Mouse (Mus musculus): ENCODE measurements around the gene Kntc1. TPM values are rescaled to one million over a fixed set of nuclear protein-coding genes. Genes with fewer than 3 reads are reported as not detected.
A peak's percentile ranks its signal among the peaks of the same experiment; 100 is the strongest.

Kntc1 gene
- total RNA-seq, 2 experiments from 2014 or later, result 0.89 to 2.0 TPM

DNA sequence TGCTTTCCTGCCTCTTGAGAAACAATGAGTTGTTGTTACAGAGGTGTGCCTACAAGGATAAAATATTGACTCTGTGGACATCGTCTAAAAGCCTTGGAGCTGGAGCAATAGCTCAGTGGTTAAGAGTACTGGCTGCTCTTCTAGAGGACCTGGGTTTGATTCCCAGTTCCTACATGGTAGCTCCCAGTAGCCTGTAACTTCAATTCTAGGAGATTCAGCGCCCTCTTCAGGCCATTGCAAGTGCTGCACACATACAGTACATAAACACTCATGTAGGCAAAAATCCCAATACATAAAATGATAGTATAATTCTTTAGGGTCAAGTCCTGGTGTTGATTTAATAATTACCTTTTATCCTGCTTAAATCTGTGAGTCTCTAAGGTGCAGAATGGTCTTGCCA, 43.6 kb downstream of the Kntc1 start:
- no peak for DNase-seq
- intact Hi-C loops (cut with DNase I; ENCODE audit: low total_unique reads), result no loop called here

- no peak for DNase-seq
- intact Hi-C loops (cut with DNase I; ENCODE audit: low total_unique reads), result no loop called here
These were observed 56.8 kb downstream of the Kntc1 start for GRCm38 (mm10) chr5:123806334-123806733.

- intact Hi-C loops (cut with DNase I; ENCODE audit: low total_unique reads), result no loop called here
- no peak for DNase-seq
These were observed 59.0 kb downstream of the Kntc1 start for GRCm38 (mm10) chr5:123808541-123808940.

DNA sequence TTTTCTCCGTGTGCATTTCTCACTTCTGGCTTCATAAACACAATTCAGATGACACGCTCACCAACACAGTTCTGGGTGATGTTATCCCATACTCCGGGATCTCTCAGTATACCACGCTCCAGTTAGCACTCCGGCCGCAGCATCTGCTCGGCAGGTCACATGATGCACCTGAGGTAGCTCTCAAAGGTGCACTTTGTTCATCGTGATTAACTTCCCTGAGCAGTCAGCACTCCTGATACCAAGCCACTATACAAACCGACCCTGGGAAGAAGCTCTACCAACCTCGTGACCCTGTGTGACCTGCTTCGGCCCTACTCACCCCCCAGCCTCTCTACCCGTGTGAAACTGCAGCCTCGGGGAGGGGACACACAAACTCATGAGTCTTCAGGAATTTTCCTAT, 59.6 kb downstream of the Kntc1 start:
- intact Hi-C loops (cut with DNase I; ENCODE audit: low total_unique reads), result no loop called here
- no peak for DNase-seq

DNA sequence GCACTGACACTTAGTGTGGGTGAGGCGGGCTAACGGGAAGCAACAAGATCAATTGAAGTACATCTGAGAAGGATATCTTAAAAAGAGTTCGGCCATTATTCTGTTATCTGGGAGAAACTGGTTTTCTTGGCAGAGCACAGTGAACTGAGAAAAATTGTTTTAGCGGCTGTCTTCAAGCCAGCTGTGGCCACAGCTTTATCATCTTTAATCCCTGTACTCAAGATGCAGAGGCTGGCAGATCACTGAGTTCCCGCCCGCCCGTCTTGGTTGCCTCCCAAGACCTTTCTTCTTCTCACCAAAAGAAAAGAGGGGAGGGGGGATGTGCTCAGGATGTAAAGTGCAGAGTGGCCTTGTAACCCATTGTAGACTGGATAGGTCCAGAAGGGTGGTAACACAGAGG, 67.4 kb downstream of the Kntc1 start:
- intact Hi-C loops (cut with DNase I; ENCODE audit: low total_unique reads), result no loop called here
- DNase-seq, result no peak

DNA sequence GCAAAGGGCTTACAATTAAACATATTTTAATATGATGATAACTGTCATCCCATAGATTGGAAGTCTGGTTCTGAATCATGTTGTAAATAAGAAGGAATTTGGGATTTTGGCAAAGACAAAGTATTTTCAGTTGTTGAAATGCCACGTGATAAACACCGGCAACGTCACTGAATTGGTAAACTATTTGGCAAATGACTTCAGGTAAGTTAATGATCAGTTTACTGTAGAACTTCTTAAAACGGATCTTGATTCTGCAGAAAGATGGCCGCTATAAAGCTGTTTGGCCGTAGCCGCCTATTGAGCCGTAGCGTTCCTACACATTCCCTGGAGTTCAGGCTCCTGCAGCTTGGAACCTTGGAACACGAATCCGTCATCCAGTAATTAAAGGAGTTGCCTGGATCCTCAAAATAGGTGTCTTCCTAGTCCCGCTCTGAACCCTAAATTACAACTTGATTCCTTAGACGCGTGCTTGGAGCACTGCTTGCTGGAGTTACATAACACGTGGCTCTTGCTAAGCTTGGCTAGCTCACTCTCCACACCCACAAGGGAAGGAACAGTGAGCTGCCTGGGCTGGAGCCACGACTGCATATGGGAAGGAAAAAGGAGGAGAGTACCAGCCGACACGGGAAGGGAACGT, 69.5 kb downstream of the Kntc1 start:
- no peak for DNase-seq
- intact Hi-C loops (cut with DNase I; ENCODE audit: low total_unique reads), result no loop called here

DNA sequence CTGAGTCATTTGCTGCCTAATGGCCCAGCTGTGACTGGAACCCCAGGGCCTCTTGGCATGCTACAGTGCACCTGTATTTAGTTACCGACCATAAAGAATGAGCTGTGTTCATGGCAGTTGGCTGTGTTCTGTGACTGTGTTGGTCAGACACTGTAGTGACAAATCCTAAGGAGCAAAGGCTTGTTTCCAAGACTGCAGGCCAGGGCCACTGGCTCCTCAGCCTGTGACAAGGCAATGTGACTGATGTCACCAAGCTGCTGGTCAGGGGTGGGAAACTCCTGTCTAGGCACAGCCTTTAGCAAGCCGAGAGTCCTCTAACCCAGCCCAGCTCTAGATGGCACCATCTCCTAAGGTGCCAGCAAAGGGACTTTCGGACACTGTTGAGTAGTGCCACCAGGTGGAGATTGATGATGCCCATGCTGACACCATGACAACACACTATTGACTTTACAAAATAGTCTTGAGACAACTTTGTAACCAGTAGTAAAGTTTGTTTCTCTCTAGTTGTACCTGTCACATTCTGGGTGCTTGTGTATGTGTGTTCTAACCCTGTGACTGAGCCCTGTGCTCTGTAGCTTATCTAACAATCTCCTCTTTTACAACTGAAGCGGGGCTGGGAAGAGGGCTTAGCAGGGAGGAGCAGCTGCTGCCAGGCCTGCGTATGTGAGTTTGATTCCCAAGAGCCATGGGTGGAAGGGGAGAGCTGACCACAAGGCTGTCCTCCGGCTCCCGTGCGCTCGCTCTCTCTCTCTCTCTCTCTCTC, 71.2 kb downstream of the Kntc1 start:
- no peak for DNase-seq
- intact Hi-C loops (cut with DNase I; ENCODE audit: low total_unique reads), result no loop called here

GRCm38 (mm10) chr5:123821264-123821571, 71.7 kb downstream of the Kntc1 start:
- intact Hi-C loops (cut with DNase I; ENCODE audit: low total_unique reads), result no loop called here
- DNase-seq, result no peak

DNA sequence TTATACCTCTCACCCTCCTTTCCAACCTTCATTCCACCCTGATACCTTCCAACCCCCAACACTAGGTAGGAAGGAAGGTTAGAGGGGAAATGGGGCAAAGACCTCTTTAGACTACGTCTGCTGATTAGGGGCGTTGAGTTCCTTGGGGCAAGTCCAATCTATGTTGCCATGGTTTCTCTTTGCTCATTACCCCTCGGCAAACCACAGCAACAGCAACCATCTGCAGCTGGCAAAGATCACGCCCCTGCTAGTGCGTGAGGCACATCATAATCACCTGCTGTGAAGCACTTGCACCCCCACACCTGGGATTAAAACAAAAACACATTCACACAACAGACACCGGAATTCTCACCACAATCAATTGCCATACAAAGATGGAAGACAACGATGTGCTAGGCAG, 73.2 kb downstream of the Kntc1 start:
- no peak for DNase-seq
- intact Hi-C loops (cut with DNase I; ENCODE audit: low total_unique reads), result no loop called here

GRCm38 (mm10) chr5:123827659-123828091, 78.2 kb downstream of the Kntc1 start:
- peak; percentile 40 for DNase-seq
- intact Hi-C loops (cut with DNase I; ENCODE audit: low total_unique reads), result loop anchor here (5.0 kb wide), 1 partner anchor 80 kb away; the partner anchor contains the start of gene Denr

GRCm38 (mm10) chr5:123832309-123832708, 82.8 kb downstream of the Kntc1 start:
- no peak for DNase-seq
- intact Hi-C loops (cut with DNase I; ENCODE audit: low total_unique reads), result no loop called here

DNA sequence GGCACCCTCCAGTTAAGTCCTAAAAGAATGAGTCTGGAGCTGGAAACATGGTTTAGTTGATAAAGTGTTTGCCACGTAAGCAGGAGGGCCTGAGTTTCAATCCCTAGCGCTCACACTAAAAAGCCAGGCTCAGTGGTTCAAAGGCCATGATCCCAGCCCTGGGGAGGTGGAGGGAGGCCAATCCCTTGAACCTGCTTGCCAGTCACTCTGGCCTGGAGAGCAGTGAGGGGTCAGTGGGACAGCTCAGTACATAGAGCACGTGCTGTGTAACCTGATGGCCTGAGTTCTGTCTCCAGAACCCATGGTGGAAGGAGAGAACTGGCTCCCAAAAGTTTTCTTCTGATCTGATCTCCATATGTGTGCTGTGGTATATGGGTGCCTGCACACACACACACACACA, 85.3 kb downstream of the Kntc1 start:
- intact Hi-C loops (cut with DNase I; ENCODE audit: low total_unique reads), result no loop called here
- no peak for DNase-seq

- DNase-seq, result no peak
- intact Hi-C loops (cut with DNase I; ENCODE audit: low total_unique reads), result no loop called here
These were observed 87.9 kb downstream of the Kntc1 start for GRCm38 (mm10) chr5:123837371-123837770.

- intact Hi-C loops (cut with DNase I; ENCODE audit: low total_unique reads), result no loop called here
- no peak for DNase-seq
These were observed 92.9 kb downstream of the Kntc1 start for GRCm38 (mm10) chr5:123842221-123842934.

GRCm38 (mm10) chr5:123842935-123843282, 93.4 kb downstream of the Kntc1 start:
- intact Hi-C loops (cut with DNase I; ENCODE audit: low total_unique reads), result no loop called here
- no peak for DNase-seq

GRCm38 (mm10) chr5:123843816-123844215, 94.3 kb downstream of the Kntc1 start:
- DNase-seq, result no peak
- intact Hi-C loops (cut with DNase I; ENCODE audit: low total_unique reads), result no loop called here

GRCm38 (mm10) chr5:123844316-123844715, 94.8 kb downstream of the Kntc1 start:
- DNase-seq, result no peak
- intact Hi-C loops (cut with DNase I; ENCODE audit: low total_unique reads), result no loop called here

- intact Hi-C loops (cut with DNase I; ENCODE audit: low total_unique reads), result no loop called here
These were observed 101.9 kb downstream of the Kntc1 start for GRCm38 (mm10) chr5:123851398-123851797.

GRCm38 (mm10) chr5:123853877-123854504, 104.5 kb downstream of the Kntc1 start:
- no peak for DNase-seq
- intact Hi-C loops (cut with DNase I; ENCODE audit: low total_unique reads), result no loop called here

More at GRCm38 (mm10) chr5:123851398-123851797, 101.9 kb downstream of the Kntc1 start:
- DNase-seq, result no peak

DNA sequence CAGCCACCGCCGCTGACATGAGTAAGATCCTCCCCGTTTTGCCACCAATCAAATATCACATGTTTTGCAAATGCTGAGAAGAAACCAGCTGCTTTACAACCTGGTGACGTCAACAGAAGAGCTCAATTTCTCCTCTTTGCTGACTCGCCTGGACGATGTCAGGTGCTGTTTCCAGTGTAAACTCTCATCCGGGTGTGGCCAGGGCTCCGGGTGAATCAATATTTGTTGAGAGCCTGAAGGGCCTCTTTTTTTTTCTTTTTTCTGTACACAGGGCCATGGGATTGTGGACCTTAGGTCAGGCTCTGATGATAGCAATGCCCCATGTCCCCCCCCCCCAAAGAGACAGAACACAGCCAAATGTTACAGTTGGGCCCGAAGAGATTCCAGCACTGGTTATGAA, 105.0 kb downstream of the Kntc1 start:
- intact Hi-C loops (cut with DNase I; ENCODE audit: low total_unique reads), result no loop called here
- DNase-seq, result no peak
